Mouse (Mus musculus): ENCODE data around the gene 3110082I17Rik. TPM values are rescaled to one million over a fixed set of nuclear protein-coding genes. Genes with fewer than 3 reads are reported as not detected.

The 3110082I17Rik gene
- polyA plus RNA-seq, 1 experiment from 2014 or later: 19.5 TPM

DNA sequence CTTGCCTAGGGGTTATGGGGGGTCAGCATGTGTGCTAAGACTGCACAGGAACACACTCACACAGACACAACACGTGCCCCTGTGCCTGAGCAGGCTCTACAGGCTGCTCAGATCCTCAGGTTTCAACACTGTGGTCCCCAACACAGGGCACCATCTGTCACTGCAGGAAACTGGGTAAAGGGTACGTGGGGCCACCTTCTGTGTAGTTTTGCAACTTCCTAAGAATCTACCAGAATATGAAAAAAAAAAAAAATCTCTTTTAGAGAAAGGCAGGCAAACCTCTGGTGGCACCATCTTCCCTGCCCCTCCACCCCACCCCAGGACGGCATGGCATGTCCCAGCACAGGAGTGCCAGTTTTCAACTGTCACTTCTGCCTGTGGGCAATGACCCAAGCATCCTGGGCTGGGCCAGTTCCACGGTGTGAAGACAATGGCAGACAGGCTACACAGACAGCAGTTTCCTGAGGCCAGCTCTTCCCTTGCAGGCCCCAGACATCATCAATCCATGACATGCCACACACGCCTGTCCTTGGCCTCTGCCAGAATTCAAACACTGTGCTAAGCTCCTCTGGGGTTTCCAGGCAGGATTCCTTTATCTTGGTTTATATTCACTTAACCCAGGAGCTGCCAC lies 11.1 kb downstream of the 3110082I17Rik start:
- no peak overlapping the region for H3K4me3 ChIP-seq (replicated peaks)
- peak overlapping the region; percentile 67 for H3K27ac ChIP-seq
- H3K27me3 ChIP-seq: no peaks in the 10 kb centered on the region
- H3K9ac ChIP-seq (replicated peaks): no peak overlapping the region; the same call in 1 of the 2 replicates
- H3K36me3 ChIP-seq: peaks cover 7% of the 10 kb centered on the region; the same call in 1 of the 2 replicates
- WGBS: 61% methylated on average over 5 of the region's 5 CpGs
- peaks cover 13% of the 10 kb centered on the region for H3K4me1 ChIP-seq (replicated peaks)
- H3K9me3 ChIP-seq: no peaks in the 10 kb centered on the region
- no peak overlapping the region for H3K4me2 ChIP-seq (replicated peaks)
- ATAC-seq: no peak

DNA sequence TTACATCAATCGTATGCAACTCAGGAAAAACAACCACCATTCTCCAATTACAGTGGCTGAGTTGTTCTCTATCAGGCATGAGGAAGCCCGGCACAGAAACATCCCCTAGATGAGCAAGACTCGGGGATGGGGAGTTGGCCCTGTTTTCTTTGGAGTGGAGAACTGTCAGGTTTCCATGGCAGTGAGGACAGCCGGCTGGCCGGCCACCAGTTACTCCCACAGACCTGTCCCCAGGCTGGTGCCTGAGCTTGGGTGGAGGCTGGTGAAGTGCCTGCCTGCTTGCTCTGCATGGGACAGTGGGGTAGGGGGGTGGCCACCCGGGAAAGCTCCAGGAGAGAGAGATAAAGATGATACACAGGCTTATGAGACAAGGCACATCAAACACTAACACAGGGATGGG lies 12.3 kb downstream of the 3110082I17Rik start:
- H3K9ac ChIP-seq (replicated peaks): no peak overlapping the region
- H3K36me3 ChIP-seq: peaks cover 5% of the 10 kb centered on the region; the same call in 1 of the 2 replicates
- H3K4me1 ChIP-seq (replicated peaks): peaks cover 13% of the 10 kb centered on the region
- WGBS: 85% methylated on average over 6 of the region's 6 CpGs
- H3K27ac ChIP-seq: no peak overlapping the region
- H3K4me3 ChIP-seq (replicated peaks): no peak overlapping the region
- no peaks in the 10 kb centered on the region for H3K9me3 ChIP-seq
- no peak overlapping the region for H3K4me2 ChIP-seq (replicated peaks)
- no peaks in the 10 kb centered on the region for H3K27me3 ChIP-seq
- no peak for ATAC-seq

DNA sequence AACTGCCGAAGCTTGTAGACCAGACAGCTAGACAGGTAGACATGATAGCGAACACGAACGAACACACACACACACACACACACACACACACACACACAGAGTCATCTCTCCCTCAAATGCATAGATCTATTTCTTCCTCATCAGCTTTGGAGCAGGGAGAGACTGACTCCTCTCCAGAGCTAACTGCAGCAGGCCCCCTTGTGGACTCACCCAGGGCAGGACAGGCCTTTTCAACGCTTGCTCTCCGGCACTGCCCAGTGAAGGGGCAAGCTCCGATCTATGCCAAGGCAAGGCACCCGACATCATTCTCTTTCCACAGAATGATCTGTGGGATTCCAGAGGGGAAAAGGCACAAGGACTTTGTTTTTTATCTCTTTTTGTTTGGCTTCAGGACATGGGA lies 15.1 kb downstream of the 3110082I17Rik start:
- peaks cover 13% of the 10 kb centered on the region for H3K4me1 ChIP-seq (replicated peaks)
- H3K27ac ChIP-seq: no peak overlapping the region
- H3K4me3 ChIP-seq (replicated peaks): no peak overlapping the region
- no peaks in the 10 kb centered on the region for H3K9me3 ChIP-seq
- H3K9ac ChIP-seq (replicated peaks): no peak overlapping the region
- H3K36me3 ChIP-seq: no peaks in the 10 kb centered on the region
- 88% methylated on average over 8 of the region's 8 CpGs for WGBS
- ATAC-seq: no peak
- no peak overlapping the region for H3K4me2 ChIP-seq (replicated peaks)
- no peaks in the 10 kb centered on the region for H3K27me3 ChIP-seq

DNA sequence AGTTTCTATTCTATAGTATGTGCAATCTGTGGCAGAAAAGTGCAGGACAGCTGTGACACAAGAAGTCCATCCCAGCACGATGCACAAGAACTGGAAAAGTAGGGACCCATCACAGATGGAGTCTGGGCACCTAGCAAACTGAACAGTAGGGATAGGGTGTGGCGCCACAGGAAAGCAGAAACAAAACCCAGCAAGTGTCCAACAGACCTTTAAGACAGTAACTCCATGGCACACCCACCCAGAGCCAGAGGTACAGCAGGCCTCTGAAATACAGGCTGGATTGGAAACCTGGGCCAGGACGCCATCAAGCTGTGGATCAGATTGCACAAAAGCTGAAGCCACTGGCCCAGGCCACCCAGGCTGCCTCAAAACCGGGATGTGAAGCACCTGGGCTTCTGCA lies 17.4 kb downstream of the 3110082I17Rik start:
- WGBS: 82% methylated on average over 4 of the region's 4 CpGs
- ATAC-seq: no peak
- Histone ChIP-seq H3K27me3 (no peaks in the 10 kb centered on the region), H3K4me3 (replicated peaks) (no peak overlapping the region), H3K4me1 (replicated peaks) (peaks cover 7% of the 10 kb centered on the region), H3K9ac (replicated peaks) (no peak overlapping the region), H3K27ac (peak overlapping the region; percentile 35; the same call in 1 of the 2 replicates), H3K9me3 (no peaks in the 10 kb centered on the region), H3K4me2 (replicated peaks) (no peak overlapping the region), H3K36me3 (no peaks in the 10 kb centered on the region)

DNA sequence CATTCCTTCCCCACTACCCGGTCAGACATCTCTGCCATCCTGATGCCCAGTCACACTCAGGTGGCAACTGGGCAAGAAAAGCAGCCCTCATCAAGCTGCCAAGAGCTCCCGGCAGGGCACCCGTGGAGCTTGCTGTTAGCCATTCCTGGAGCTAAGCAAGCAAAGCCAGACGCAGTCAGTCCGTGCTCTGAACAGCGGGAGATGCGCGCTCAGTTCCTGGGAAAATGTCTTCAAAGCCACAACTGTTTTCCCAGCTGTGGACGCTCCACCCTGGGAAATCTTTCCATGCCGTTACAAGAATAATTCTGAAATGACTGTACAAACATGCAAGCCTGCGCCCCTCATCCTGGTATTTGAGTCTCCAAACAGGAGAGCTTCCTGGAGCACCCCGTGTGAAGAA lies 17.9 kb downstream of the 3110082I17Rik start:
- Histone ChIP-seq H3K9me3 (no peaks in the 10 kb centered on the region), H3K27ac (peak overlapping the region; percentile 35; the same call in 1 of the 2 replicates), H3K9ac (replicated peaks) (no peak overlapping the region), H3K4me2 (replicated peaks) (no peak overlapping the region), H3K4me3 (replicated peaks) (no peak overlapping the region), H3K27me3 (no peaks in the 10 kb centered on the region), H3K36me3 (no peaks in the 10 kb centered on the region), H3K4me1 (replicated peaks) (peaks cover 8% of the 10 kb centered on the region)
- 80% methylated on average over 12 of the region's 12 CpGs for WGBS
- no peak for ATAC-seq

DNA sequence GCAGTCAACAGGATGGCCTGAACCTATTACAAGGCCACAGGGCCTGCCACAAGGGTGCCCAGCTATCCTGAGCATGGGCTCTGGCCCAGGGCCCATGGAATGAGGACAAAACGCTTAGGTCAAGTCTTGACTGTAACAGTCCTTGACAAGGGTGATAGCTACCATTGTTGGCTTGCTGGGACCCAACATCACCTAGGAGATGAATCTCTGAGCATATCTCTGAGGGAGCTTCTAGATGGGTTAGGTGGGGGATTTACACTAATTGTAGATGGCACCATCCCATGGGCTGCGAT lies 18.7 kb downstream of the 3110082I17Rik start:
- no peak for ATAC-seq
- peaks cover 8% of the 10 kb centered on the region for H3K4me1 ChIP-seq (replicated peaks)
- H3K9ac ChIP-seq (replicated peaks): no peak overlapping the region
- no peaks in the 10 kb centered on the region for H3K9me3 ChIP-seq
- H3K4me3 ChIP-seq (replicated peaks): no peak overlapping the region
- H3K27me3 ChIP-seq: no peaks in the 10 kb centered on the region
- no peak overlapping the region for H3K4me2 ChIP-seq (replicated peaks)
- WGBS: 94% methylated on average over 2 of the region's 2 CpGs
- no peaks in the 10 kb centered on the region for H3K36me3 ChIP-seq
- H3K27ac ChIP-seq: no peak overlapping the region

DNA sequence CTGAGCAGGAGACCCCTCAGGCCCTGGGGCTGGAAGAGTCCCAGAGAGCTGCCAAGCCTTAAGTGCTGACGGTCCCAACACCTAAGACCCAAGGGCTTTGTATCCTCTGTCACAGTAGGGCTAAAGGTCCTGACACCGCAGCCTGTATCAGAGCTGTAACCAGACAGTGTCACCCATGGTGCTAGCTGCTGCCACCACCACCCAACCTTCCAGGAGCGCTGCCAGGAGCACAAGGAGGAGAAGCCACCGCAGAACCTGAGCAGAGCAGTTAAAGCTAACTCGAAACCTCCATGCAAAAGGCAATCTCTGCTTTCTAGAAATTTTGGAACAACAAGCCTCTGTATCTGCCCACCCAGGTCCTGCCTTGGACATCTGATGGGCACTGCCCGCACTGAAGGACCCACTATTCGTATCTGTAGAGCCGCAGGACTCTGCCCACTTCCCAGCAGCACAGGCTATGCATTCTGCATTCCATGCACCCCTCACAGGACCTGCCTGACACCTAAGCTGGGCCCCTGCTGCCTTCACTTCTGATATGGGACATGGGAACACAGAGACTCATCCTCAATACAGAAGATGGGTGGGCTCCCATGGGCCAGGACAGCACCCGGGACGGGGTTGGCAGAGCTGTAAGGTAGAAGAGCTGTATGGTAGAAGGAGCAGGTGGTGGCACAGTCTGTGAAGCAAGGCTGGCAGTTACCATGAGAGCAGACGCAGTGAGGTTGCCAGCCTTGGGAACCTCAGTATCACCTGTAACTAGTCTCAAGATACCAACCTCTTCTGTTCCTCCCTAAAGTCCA lies 19.2 kb downstream of the 3110082I17Rik start:
- ATAC-seq: no peak
- no peaks in the 10 kb centered on the region for H3K9me3 ChIP-seq
- H3K27ac ChIP-seq: no peak overlapping the region
- no peaks in the 10 kb centered on the region for H3K27me3 ChIP-seq
- peaks cover 8% of the 10 kb centered on the region for H3K4me1 ChIP-seq (replicated peaks)
- H3K36me3 ChIP-seq: no peaks in the 10 kb centered on the region
- no peak overlapping the region for H3K4me2 ChIP-seq (replicated peaks)
- no peak overlapping the region for H3K9ac ChIP-seq (replicated peaks)
- H3K4me3 ChIP-seq (replicated peaks): no peak overlapping the region
- 93% methylated on average over 11 of the region's 11 CpGs for WGBS

DNA sequence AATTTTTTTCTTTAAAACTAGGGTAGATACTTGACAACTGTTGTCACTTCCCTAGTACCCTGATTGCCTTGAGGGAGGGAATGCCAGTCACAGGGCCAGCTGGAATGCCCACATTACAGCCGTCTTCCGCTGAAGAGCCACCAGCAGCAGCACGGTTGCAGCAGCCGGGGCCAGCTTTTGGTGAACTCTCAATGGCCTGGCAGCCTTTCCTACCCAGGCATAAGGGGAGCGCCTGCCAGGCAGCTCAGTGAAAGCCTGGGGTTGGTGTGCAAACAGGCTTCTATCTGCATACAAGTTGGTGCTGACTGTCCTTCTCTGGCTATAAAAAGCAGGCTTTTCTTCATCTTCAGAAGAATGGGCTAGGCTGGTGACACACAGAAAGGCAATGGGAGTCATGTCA lies 19.9 kb downstream of the 3110082I17Rik start:
- H3K27ac ChIP-seq: no peak overlapping the region
- ATAC-seq: no peak
- no peaks in the 10 kb centered on the region for H3K27me3 ChIP-seq
- 85% methylated on average over 5 of the region's 5 CpGs for WGBS
- H3K4me2 ChIP-seq (replicated peaks): no peak overlapping the region
- H3K36me3 ChIP-seq: no peaks in the 10 kb centered on the region
- no peak overlapping the region for H3K9ac ChIP-seq (replicated peaks)
- no peaks in the 10 kb centered on the region for H3K9me3 ChIP-seq
- H3K4me1 ChIP-seq (replicated peaks): peaks cover 15% of the 10 kb centered on the region
- no peak overlapping the region for H3K4me3 ChIP-seq (replicated peaks)

DNA sequence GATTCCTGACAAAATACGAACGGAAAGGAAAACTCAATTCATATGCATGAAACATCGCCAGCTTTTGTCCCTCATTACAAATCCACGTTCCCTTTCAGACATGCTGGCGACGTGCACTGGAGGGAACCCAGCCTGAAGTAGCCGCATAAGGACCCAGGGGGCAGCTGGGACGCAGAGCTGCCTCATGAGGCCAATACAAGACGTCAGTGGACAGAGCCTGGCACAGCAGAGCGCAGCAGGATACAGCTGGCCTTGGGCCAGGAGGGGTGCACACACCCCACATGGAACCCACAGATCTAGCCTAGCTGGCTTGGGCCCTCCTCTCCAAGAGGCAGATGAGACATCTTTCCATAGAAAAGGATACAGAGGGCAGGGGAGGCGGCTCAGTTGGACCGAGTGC lies 21.9 kb downstream of the 3110082I17Rik start:
- H3K9me3 ChIP-seq: no peaks in the 10 kb centered on the region
- no peak overlapping the region for H3K4me3 ChIP-seq (replicated peaks)
- H3K4me2 ChIP-seq (replicated peaks): no peak overlapping the region
- peaks cover 34% of the 10 kb centered on the region for H3K4me1 ChIP-seq (replicated peaks)
- H3K27me3 ChIP-seq: no peaks in the 10 kb centered on the region
- no peaks in the 10 kb centered on the region for H3K36me3 ChIP-seq
- H3K27ac ChIP-seq: peak overlapping the region; percentile 62
- H3K9ac ChIP-seq (replicated peaks): 0 out of 2 replicates have a peak overlapping the region, but pooled peaks have one; percentile 12
- 51% methylated on average over 12 of the region's 12 CpGs for WGBS
- no peak for ATAC-seq

DNA sequence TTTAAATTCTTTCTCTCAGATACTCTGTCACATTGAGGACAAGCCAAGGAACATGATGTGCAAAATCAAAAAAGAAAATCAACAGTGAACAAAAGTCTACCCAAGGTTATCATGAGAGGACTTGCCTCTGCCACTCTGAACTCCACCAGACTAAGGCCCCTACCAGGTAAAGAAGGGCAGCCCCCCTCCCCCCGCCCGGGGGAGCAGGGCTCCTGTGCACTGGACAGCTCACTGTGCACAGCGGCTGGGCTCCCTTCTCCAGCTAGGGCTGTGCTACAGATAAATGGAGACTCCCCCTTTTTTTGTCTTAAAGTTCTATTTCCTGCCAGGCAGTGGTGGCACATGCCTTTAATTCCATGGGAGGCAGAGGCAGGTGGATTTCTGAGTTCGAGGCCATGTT lies 22.6 kb downstream of the 3110082I17Rik start:
- Histone ChIP-seq H3K4me2 (replicated peaks) (no peak overlapping the region), H3K27ac (no peak overlapping the region), H3K9ac (replicated peaks) (no peak overlapping the region), H3K9me3 (no peaks in the 10 kb centered on the region), H3K27me3 (no peaks in the 10 kb centered on the region), H3K4me3 (replicated peaks) (no peak overlapping the region), H3K36me3 (no peaks in the 10 kb centered on the region), H3K4me1 (replicated peaks) (peaks cover 35% of the 10 kb centered on the region)
- ATAC-seq: no peak
- 96% methylated on average over 4 of the region's 4 CpGs for WGBS

DNA sequence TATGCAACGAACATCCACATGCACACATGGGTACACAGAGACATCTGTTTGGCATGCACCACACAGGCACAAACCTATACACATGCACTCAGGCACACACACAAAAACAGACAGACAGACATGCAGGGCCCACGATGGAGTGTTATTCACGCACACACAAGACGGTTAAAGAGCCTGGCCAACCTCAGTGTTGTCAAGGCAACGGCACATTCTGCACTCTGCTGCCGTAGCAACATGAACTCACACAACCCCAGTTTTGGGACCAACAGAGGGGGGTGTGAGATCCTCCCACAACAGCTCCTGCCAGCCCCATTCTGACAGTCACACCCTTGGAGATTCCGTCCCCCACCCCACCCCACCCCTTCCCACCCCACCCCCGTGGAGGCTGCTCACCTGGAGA lies 25.4 kb downstream of the 3110082I17Rik start:
- H3K4me1 ChIP-seq (replicated peaks): peaks cover 63% of the 10 kb centered on the region
- no peaks in the 10 kb centered on the region for H3K36me3 ChIP-seq
- WGBS: 17% methylated on average over 8 of the region's 8 CpGs
- ATAC-seq: peak; percentile 73
- H3K27ac ChIP-seq: peak overlapping the region; percentile 76
- no peaks in the 10 kb centered on the region for H3K27me3 ChIP-seq
- H3K9me3 ChIP-seq: no peaks in the 10 kb centered on the region
- H3K4me3 ChIP-seq (replicated peaks): no peak overlapping the region
- H3K9ac ChIP-seq (replicated peaks): 0 out of 2 replicates have a peak overlapping the region, but pooled peaks have one; percentile 2
- peak overlapping the region; percentile 22; the same call in 1 of the 2 replicates for H3K4me2 ChIP-seq (replicated peaks)

DNA sequence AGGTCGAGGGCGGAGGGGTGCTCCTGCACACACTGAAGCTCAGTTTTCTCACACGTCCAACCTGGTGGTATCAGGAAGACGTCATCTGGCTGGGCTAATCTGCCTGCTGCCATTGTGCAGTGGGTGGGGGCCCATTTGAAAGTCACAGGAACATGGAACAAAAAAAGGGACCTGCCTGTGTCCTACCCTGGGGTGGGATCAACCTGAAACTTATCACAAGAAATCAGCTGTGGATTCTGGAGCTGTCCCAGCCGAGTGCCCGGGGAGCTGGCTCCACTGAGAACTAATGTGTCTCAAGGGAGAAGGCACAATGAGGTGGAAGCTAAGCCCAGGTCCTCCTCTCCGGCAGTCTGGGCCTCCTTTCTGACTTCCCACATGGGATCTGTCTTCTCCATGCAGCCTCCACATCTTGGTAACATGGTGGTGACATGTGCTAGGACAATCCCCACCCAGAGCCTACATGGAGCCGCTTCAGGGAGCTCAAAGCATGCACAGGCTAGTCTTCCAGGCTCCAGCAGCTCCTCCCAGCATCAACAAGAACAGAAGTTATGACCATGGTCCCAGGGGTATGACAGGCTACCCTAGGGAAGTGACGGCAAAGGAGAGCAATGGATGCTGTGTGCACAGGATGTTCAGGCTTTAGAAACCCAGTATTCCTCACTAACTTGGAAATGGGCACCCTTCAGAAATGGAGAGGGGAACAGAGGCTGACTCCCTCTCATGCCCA lies 26.3 kb downstream of the 3110082I17Rik start:
- Histone ChIP-seq H3K4me2 (replicated peaks) (no peak overlapping the region), H3K9ac (replicated peaks) (no peak overlapping the region)
- 77% methylated on average over 9 of the region's 9 CpGs for WGBS

More for the DNA sequence above, 26.3 kb downstream of the 3110082I17Rik start:
- H3K4me3 ChIP-seq (replicated peaks): no peak overlapping the region
- peaks cover 73% of the 10 kb centered on the region for H3K4me1 ChIP-seq (replicated peaks)
- peak overlapping the region; percentile 69; the same call in 1 of the 2 replicates for H3K27ac ChIP-seq
- ATAC-seq: no peak
- no peaks in the 10 kb centered on the region for H3K36me3 ChIP-seq
- no peaks in the 10 kb centered on the region for H3K9me3 ChIP-seq
- no peaks in the 10 kb centered on the region for H3K27me3 ChIP-seq
